ENCODE assay signal across 9 mouse cellular contexts in genomic region chr9:71168511-71168910, GRCm38 (mm10). TPM values are rescaled to one million over a fixed set of nuclear protein-coding genes. Genes with fewer than 3 reads are reported as not detected.
DNase-seq lines count a peak whose midpoint lies in the region; ATAC-seq and TF ChIP-seq lines count a peak whose summit lies in the region.
"Had no signal": no experiment of that assay in that cellular context is flagged by ENCODE, and none has a peak within 500 bp of the region (broad histone marks: within the 10 kb centered on the region; RNA-seq: fewer than 3 reads in every experiment).

TSS of gene Aqp9 (minus strand) at chr9:71168682.

- no peak for TF ChIP-seq POLR2A in liver, adult 2 months (IDR thresholded peaks at IDR 0.05; ENCODE audit: extremely low read depth, insufficient read depth, low read length)

- H3K4me1 ChIP-seq in liver, adult 2 months (ENCODE audit: control insufficient read depth, insufficient read depth, low read length): peaks cover 34% of the 10 kb centered on the region
- no peaks in the 10 kb centered on the region for H3K4me1 ChIP-seq in midbrain, postnatal 0 days (ENCODE audit: insufficient read depth, low read length)

- no peaks in the 10 kb centered on the region for H3K27me3 ChIP-seq in liver, adult 2 months (ENCODE audit: control insufficient read depth, insufficient read depth, low read length)
- H3K27me3 ChIP-seq in midbrain, postnatal 0 days (ENCODE audit: insufficient read depth, low read length): no peaks in the 10 kb centered on the region

- H3K4me3 ChIP-seq in liver, adult 2 months (ENCODE audit: insufficient read depth, low read depth, low read length): no peak within 1 kb of the TSS
- no peak within 1 kb of the TSS for H3K4me3 ChIP-seq in midbrain, postnatal 0 days (ENCODE audit: low read depth, low read length)

- no peaks in the 10 kb centered on the region for H3K36me3 ChIP-seq in liver, adult 2 months (ENCODE audit: control insufficient read depth, insufficient read depth, low read length)
- H3K36me3 ChIP-seq in midbrain, postnatal 0 days (ENCODE audit: insufficient read depth, low read length): no peaks in the 10 kb centered on the region

- peak within 1 kb of the TSS; percentile 10; the same call in 1 of the 2 replicates for H3K4me2 ChIP-seq in midbrain, postnatal 0 days (ENCODE audit: low read depth, low read length, poor library complexity, severe bottlenecking)

- ATAC-seq in hematopoietic stem cell, adult 5-6 weeks (replicated peaks in 1 of 2; ENCODE audit: insufficient read depth in 1 of 2, low FRiP score in 2 of 2, low TSS enrichment in 1 of 2, low read depth in 1 of 2, poor library complexity in 2 of 2, severe bottlenecking in 2 of 2): no peak
- ATAC-seq in midbrain, postnatal 0 days (ENCODE audit: low FRiP score): no peak
- ATAC-seq: inflammation-experienced regulatory T-cells, adult 6 months had no signal

- peaks cover 2% of the 10 kb centered on the region; the same call in 1 of the 2 replicates for H3K79me2 ChIP-seq in liver, adult 2 months (ENCODE audit: control insufficient read depth, insufficient read depth, low read length)

- no peak for TF ChIP-seq CTCF in liver, adult 2 months (IDR thresholded peaks at IDR 0.05; ENCODE audit: low read depth, low read length)
- no peak for TF ChIP-seq CTCF in midbrain, postnatal 0 days (IDR thresholded peaks at IDR 0.05)

- H3K27ac ChIP-seq in liver, adult 2 months (replicated peaks; ENCODE audit: insufficient read depth, low read depth, low read length): peak within 1 kb of the TSS; percentile 85
- H3K27ac ChIP-seq in midbrain, postnatal 0 days (ENCODE audit: low read depth, low read length): peak within 1 kb of the TSS; percentile 51; the same call in 1 of the 2 replicates

- WGBS in liver, adult 2 months: 71% methylated on average over 12 of the region's 12 CpGs
- 40% methylated on average over 12 of the region's 12 CpGs for WGBS in midbrain, postnatal 0 days

- H3K9ac ChIP-seq in liver, adult 2 months (ENCODE audit: low read depth, low read length): peak within 1 kb of the TSS; percentile 48
- H3K9ac ChIP-seq in midbrain, postnatal 0 days (replicated peaks; ENCODE audit: low read length, poor library complexity, severe bottlenecking): no peak within 1 kb of the TSS

- peak; percentile 6 for DNase-seq in embryo, embryonic 10.5 days (ENCODE audit: low spot score)
- no peak for DNase-seq in embryo, embryonic 10 days (ENCODE audit: low spot score)
- DNase-seq in liver, adult 2 months (ENCODE audit: extremely low read depth, low read depth, low spot score): no peak
- DNase-seq in liver: no peak
- DNase-seq in midbrain, postnatal 0 days (ENCODE audit: low spot score): peak; percentile 32
- DNase-seq in gastrocnemius, adult 8-10 months (ENCODE audit: low spot score in 2 of 2): no peak
- DNase-seq in thymus, postnatal 4 days: no peak

- no peaks in the 10 kb centered on the region for H3K9me3 ChIP-seq in midbrain, postnatal 0 days (ENCODE audit: low read length)

RNA-seq across cellular contexts. Expression of gene Aqp9, which starts in this region (rescaled TPM):
- total RNA-seq in liver, adult 2 months (2014; rRNA removed): 254 and 300 TPM in 2 replicates
- polyA plus RNA-seq in liver, adult 2 months (2012; rRNA removed): 110 and 114 TPM in 2 replicates
- total RNA-seq in hematopoietic stem cell, adult 5-6 weeks (2017): 24.3 and 25.1 TPM in 2 replicates
- total RNA-seq in midbrain, postnatal 0 days (2014; rRNA removed): 1.3 and 6.4 TPM in 2 replicates
- 1.7 and 2.3 TPM in 2 replicates for polyA plus RNA-seq in midbrain, postnatal 0 days (2015; fragmentation: Nextera tagmentation; extraction: Ambion mirVana)
- total RNA-seq in gastrocnemius, adult 8-10 months (2022): under 1 TPM in 2 of 4 experiments, not detected in 2; 0.13 to 0.16 TPM
- polyA plus RNA-seq: inflammation-experienced regulatory T-cells, adult 6 months had no signal

Comparison
In these comparisons a context has a peak if more than half of its experiments do, and no peak if none do; other contexts are left out.
1. RNA of gene Aqp9 (polyA plus RNA-seq): 110 to 114 TPM in liver, adult 2 months; 1.7 to 2.3 TPM in midbrain, postnatal 0 days; every median in the first group is over 10 times any median in the second.
2. DNase-seq: peak in embryo, embryonic 10.5 days (single experiment) and midbrain, postnatal 0 days (single experiment); none in embryo, embryonic 10 days (single experiment), liver, adult 2 months (single experiment), liver (single experiment), gastrocnemius, adult 8-10 months (0 of 2) and thymus, postnatal 4 days (single experiment).